Mouse (Mus musculus): ENCODE data around the gene Gpkow. TPM values are rescaled to one million over a fixed set of nuclear protein-coding genes. Genes with fewer than 3 reads are reported as not detected.
A peak's percentile ranks its signal among the peaks of the same experiment; 100 is the strongest.
"Not testable (repeated sequence)": the region's sequence is repeated elsewhere in the genome, so short reads cannot be mapped to it uniquely, and the experiment has no call there.

The Gpkow gene
- total and polyA plus RNA-seq, 2 experiments from 2014 or later = 2.8 to 22.7 TPM

- H3K9ac ChIP-seq (replicated peaks; ENCODE audit: low read depth, low read length) = no peak overlapping the region
- no peaks in the 10 kb centered on the region for H3K9me3 ChIP-seq (replicated peaks; ENCODE audit: control insufficient read depth, low read length)
- DNase-seq (ENCODE audit: low spot score) (no peak), ATAC-seq (ENCODE audit: insufficient read depth, low read depth) (no peak)
- H3K4me3 ChIP-seq (ENCODE audit: low read depth, low read length) = no peak overlapping the region
- H3K4me2 ChIP-seq (ENCODE audit: low read depth, low read length) = no peak overlapping the region
- H3K4me1 ChIP-seq (ENCODE audit: control insufficient read depth, insufficient read depth) = no peaks in the 10 kb centered on the region
- 56% methylated on average over 5 of the region's 5 CpGs for WGBS
- no peak overlapping the region for H3K27ac ChIP-seq (ENCODE audit: low read depth)
- H3K36me3 ChIP-seq (replicated peaks; ENCODE audit: control insufficient read depth, insufficient read depth, low read length) = no peaks in the 10 kb centered on the region
- no peak for TF ChIP-seq EP300 (IDR thresholded peaks at IDR 0.05; ENCODE audit: low read depth)
- TF ChIP-seq CTCF (IDR thresholded peaks at IDR 0.05; ENCODE audit: low read depth) = no peak
- no peaks in the 10 kb centered on the region for H3K27me3 ChIP-seq (ENCODE audit: control insufficient read depth, insufficient read depth, low read length)
Observed at GRCm38 (mm10) chrX:7741103-7741502, 44.2 kb downstream of the Gpkow start.

DNA sequence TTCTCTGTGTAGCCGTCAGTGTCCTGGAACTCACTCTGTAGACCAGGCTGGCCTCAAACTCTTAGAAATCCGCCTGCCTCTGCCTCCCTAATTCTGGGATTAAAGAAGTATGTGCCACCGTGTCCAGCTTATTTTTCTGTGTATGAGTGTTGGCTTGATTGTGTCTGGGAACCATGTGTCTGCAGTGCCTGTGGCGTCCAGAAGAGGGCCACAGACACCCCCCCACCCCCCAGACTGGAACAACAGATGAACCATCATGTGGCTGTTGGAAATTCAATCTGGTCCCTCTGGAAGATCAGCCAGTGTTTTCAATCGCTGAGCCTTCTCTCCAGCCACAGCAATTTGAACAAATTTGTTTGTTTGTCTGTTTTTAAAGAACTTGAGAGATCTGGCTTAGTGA is 46.5 kb downstream of the Gpkow start:
- no peaks in the 10 kb centered on the region for H3K27me3 ChIP-seq (ENCODE audit: control insufficient read depth, insufficient read depth, low read length)
- no peak overlapping the region for H3K4me2 ChIP-seq (ENCODE audit: low read depth, low read length)
- H3K4me3 ChIP-seq (ENCODE audit: low read depth, low read length) = no peak overlapping the region
- no peaks in the 10 kb centered on the region for H3K9me3 ChIP-seq (replicated peaks; ENCODE audit: control insufficient read depth, low read length)
- no peaks in the 10 kb centered on the region for H3K4me1 ChIP-seq (ENCODE audit: control insufficient read depth, insufficient read depth)
- no peak overlapping the region for H3K9ac ChIP-seq (replicated peaks; ENCODE audit: low read depth, low read length)
- no peaks in the 10 kb centered on the region for H3K36me3 ChIP-seq (replicated peaks; ENCODE audit: control insufficient read depth, insufficient read depth, low read length)
- no peak for TF ChIP-seq CTCF (IDR thresholded peaks at IDR 0.05; ENCODE audit: low read depth)
- no peak for TF ChIP-seq EP300 (IDR thresholded peaks at IDR 0.05; ENCODE audit: low read depth)
- ATAC-seq (ENCODE audit: insufficient read depth, low read depth) = no peak
- 49% methylated on average over 5 of the region's 5 CpGs for WGBS
- DNase-seq (ENCODE audit: low spot score) = no peak
- H3K27ac ChIP-seq (ENCODE audit: low read depth) = no peak overlapping the region

GRCm38 (mm10) chrX:7744940-7745339 is 48.0 kb downstream of the Gpkow start:
- H3K4me1 ChIP-seq (ENCODE audit: control insufficient read depth, insufficient read depth) = no peaks in the 10 kb centered on the region
- H3K27ac ChIP-seq (ENCODE audit: low read depth) = no peak overlapping the region
- no peak for ATAC-seq (ENCODE audit: insufficient read depth, low read depth)
- no peak for TF ChIP-seq CTCF (IDR thresholded peaks at IDR 0.05; ENCODE audit: low read depth)
- no peak for TF ChIP-seq EP300 (IDR thresholded peaks at IDR 0.05; ENCODE audit: low read depth)
- WGBS = 45% methylated on average over 1 of the region's 1 CpGs
- no peak overlapping the region for H3K4me3 ChIP-seq (ENCODE audit: low read depth, low read length)
- no peak overlapping the region for H3K4me2 ChIP-seq (ENCODE audit: low read depth, low read length)
- no peaks in the 10 kb centered on the region for H3K36me3 ChIP-seq (replicated peaks; ENCODE audit: control insufficient read depth, insufficient read depth, low read length)
- H3K27me3 ChIP-seq (ENCODE audit: control insufficient read depth, insufficient read depth, low read length) = no peaks in the 10 kb centered on the region
- no peak overlapping the region for H3K9ac ChIP-seq (replicated peaks; ENCODE audit: low read depth, low read length)
- H3K9me3 ChIP-seq (replicated peaks; ENCODE audit: control insufficient read depth, low read length) = no peaks in the 10 kb centered on the region
- DNase-seq (ENCODE audit: low spot score) = no peak

GRCm38 (mm10) chrX:7745429-7745828 is 48.5 kb downstream of the Gpkow start:
- H3K4me1 ChIP-seq (ENCODE audit: control insufficient read depth, insufficient read depth) = no peaks in the 10 kb centered on the region
- no peaks in the 10 kb centered on the region for H3K9me3 ChIP-seq (replicated peaks; ENCODE audit: control insufficient read depth, low read length)
- H3K4me2 ChIP-seq (ENCODE audit: low read depth, low read length) = no peak overlapping the region
- H3K27ac ChIP-seq (ENCODE audit: low read depth) = no peak overlapping the region
- no peak for ATAC-seq (ENCODE audit: insufficient read depth, low read depth)
- no peak for DNase-seq (ENCODE audit: low spot score)
- no peak overlapping the region for H3K4me3 ChIP-seq (ENCODE audit: low read depth, low read length)
- no peak overlapping the region for H3K9ac ChIP-seq (replicated peaks; ENCODE audit: low read depth, low read length)
- TF ChIP-seq CTCF (IDR thresholded peaks at IDR 0.05; ENCODE audit: low read depth) (no peak), EP300 (IDR thresholded peaks at IDR 0.05; ENCODE audit: low read depth) (no peak)
- 79% methylated on average over 8 of the region's 8 CpGs for WGBS
- H3K36me3 ChIP-seq (replicated peaks; ENCODE audit: control insufficient read depth, insufficient read depth, low read length) = no peaks in the 10 kb centered on the region
- H3K27me3 ChIP-seq (ENCODE audit: control insufficient read depth, insufficient read depth, low read length) = no peaks in the 10 kb centered on the region

DNA sequence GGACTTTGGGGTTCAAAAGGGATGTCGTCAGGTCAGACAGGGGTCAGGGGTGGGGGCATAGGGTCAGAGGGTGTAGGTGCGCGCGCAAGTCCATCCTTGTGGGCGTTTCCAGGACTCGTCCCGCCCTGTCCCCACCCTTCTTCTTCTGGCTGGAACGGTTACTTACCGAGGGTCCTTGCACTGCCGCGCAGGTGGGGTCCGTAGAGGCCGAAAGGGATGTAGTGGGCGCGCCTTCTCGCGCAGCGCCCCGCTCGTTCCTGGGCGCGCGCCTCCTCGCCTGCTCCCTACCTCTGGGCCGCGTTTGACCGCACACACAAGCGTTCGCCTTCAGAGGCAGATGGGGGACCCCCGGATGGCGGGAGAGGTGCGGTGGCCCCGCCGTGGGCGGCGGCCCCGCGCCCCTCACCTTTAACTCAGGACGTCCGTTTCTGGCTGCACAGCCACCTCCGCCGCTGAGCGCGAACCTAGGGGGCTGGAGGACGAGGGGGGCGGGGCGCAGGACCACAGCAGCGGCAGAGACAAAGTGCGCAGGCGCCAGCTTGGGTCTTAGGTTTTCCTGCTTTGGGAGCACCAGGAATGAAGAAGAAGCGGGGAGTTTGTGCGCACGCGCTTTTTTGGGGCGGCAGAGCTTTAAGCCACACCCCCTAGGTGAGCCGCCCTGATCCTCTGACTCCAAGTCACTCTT is 53.6 kb downstream of the Gpkow start, which contains the start of gene Ccdc120:
Gene Ccdc120 (minus strand): TSS at position 474 of the 685 bp plus-strand sequence.
- H3K4me1 ChIP-seq (ENCODE audit: control insufficient read depth, insufficient read depth) = no peaks in the 10 kb centered on the region
- no peak within 1 kb of the TSS for H3K9ac ChIP-seq (replicated peaks; ENCODE audit: low read depth, low read length)
- H3K27me3 ChIP-seq (ENCODE audit: control insufficient read depth, insufficient read depth, low read length) = no peaks in the 10 kb centered on the region
- 16% methylated on average over 52 of the region's 56 CpGs for WGBS
- DNase-seq (ENCODE audit: low spot score) (peak; percentile 43), ATAC-seq (ENCODE audit: insufficient read depth, low read depth) (peak; percentile 36; the same call in 1 of the 2 replicates)
- no peak for TF ChIP-seq EP300 (IDR thresholded peaks at IDR 0.05; ENCODE audit: low read depth)
- no peak within 1 kb of the TSS for H3K27ac ChIP-seq (ENCODE audit: low read depth)
- H3K9me3 ChIP-seq (replicated peaks; ENCODE audit: control insufficient read depth, low read length) = no peaks in the 10 kb centered on the region
- H3K4me3 ChIP-seq (ENCODE audit: low read depth, low read length) = peak within 1 kb of the TSS; percentile 68
- peak within 1 kb of the TSS; percentile 79 for H3K4me2 ChIP-seq (ENCODE audit: low read depth, low read length)
- no peaks in the 10 kb centered on the region for H3K36me3 ChIP-seq (replicated peaks; ENCODE audit: control insufficient read depth, insufficient read depth, low read length)

GRCm38 (mm10) chrX:7753627-7754026 is 56.7 kb downstream of the Gpkow start:
- H3K9ac ChIP-seq (replicated peaks; ENCODE audit: low read depth, low read length); H3K27ac ChIP-seq (ENCODE audit: low read depth); H3K4me3 ChIP-seq (ENCODE audit: low read depth, low read length); H3K4me2 ChIP-seq (ENCODE audit: low read depth, low read length); H3K4me1 ChIP-seq (ENCODE audit: control insufficient read depth, insufficient read depth); ATAC-seq (ENCODE audit: insufficient read depth, low read depth); H3K9me3 ChIP-seq (replicated peaks; ENCODE audit: control insufficient read depth, low read length); DNase-seq (ENCODE audit: low spot score); H3K36me3 ChIP-seq (replicated peaks; ENCODE audit: control insufficient read depth, insufficient read depth, low read length); H3K27me3 ChIP-seq (ENCODE audit: control insufficient read depth, insufficient read depth, low read length): not testable (repeated sequence)
- TF ChIP-seq CTCF (IDR thresholded peaks at IDR 0.05; ENCODE audit: low read depth) = peak; percentile 25
- WGBS = 14% methylated on average over 3 of the region's 3 CpGs

Other genes starting within 250 kb of the Gpkow start
- not detected in 2 replicates for gene Foxp3, start 123.5 kb upstream of the Gpkow start, total RNA-seq (2014; rRNA removed; ENCODE audit: low replicate concordance)
- gene Foxp3, start 123.5 kb upstream of the Gpkow start, polyA plus RNA-seq (2015; fragmentation: Nextera tagmentation; extraction: Ambion mirVana) = not detected in 2 replicates
- gene Ppp1r3f, start 122.8 kb upstream of the Gpkow start, total RNA-seq (2014; rRNA removed; ENCODE audit: low replicate concordance) = 3.5 and 6.5 TPM in 2 replicates
- 0.99 and 1.5 TPM in 2 replicates for gene Ppp1r3f, start 122.8 kb upstream of the Gpkow start, polyA plus RNA-seq (2015; fragmentation: Nextera tagmentation; extraction: Ambion mirVana)
- gene Ccdc22, start 91.6 kb upstream of the Gpkow start, total RNA-seq (2014; rRNA removed; ENCODE audit: low replicate concordance) = 25.6 and 27.8 TPM in 2 replicates
- gene Ccdc22, start 91.6 kb upstream of the Gpkow start, polyA plus RNA-seq (2015; fragmentation: Nextera tagmentation; extraction: Ambion mirVana) = 12.5 and 13.9 TPM in 2 replicates
- gene Cacna1f, start 90.0 kb upstream of the Gpkow start, total RNA-seq (2014; rRNA removed; ENCODE audit: low replicate concordance) = 0.12 TPM in 1 of 2 replicates, not detected in the other
- gene Cacna1f, start 90.0 kb upstream of the Gpkow start, polyA plus RNA-seq (2015; fragmentation: Nextera tagmentation; extraction: Ambion mirVana) = not detected in 2 replicates
- gene Syp, start 58.7 kb upstream of the Gpkow start, total RNA-seq (2014; rRNA removed; ENCODE audit: low replicate concordance) = 1.6 TPM in 1 of 2 replicates, not detected in the other
- 0.27 and 0.51 TPM in 2 replicates for gene Syp, start 58.7 kb upstream of the Gpkow start, polyA plus RNA-seq (2015; fragmentation: Nextera tagmentation; extraction: Ambion mirVana)
- 9.2 and 15.7 TPM in 2 replicates for gene Prickle3, start 39.9 kb upstream of the Gpkow start, total RNA-seq (2014; rRNA removed; ENCODE audit: low replicate concordance)
- gene Prickle3, start 39.9 kb upstream of the Gpkow start, polyA plus RNA-seq (2015; fragmentation: Nextera tagmentation; extraction: Ambion mirVana) = 7.9 and 8.1 TPM in 2 replicates
- 134 and 184 TPM in 2 replicates for gene Plp2, start 25.7 kb upstream of the Gpkow start, total RNA-seq (2014; rRNA removed; ENCODE audit: low replicate concordance)
- 91.1 and 95.7 TPM in 2 replicates for gene Plp2, start 25.7 kb upstream of the Gpkow start, polyA plus RNA-seq (2015; fragmentation: Nextera tagmentation; extraction: Ambion mirVana)
- gene Magix, start 15.9 kb upstream of the Gpkow start, total RNA-seq (2014; rRNA removed; ENCODE audit: low replicate concordance) = 1.1 and 2.0 TPM in 2 replicates
- 1.5 and 1.8 TPM in 2 replicates for gene Magix, start 15.9 kb upstream of the Gpkow start, polyA plus RNA-seq (2015; fragmentation: Nextera tagmentation; extraction: Ambion mirVana)
- gene Wdr45, start 17.2 kb downstream of the Gpkow start, total RNA-seq (2014; rRNA removed; ENCODE audit: low replicate concordance) = 24.2 and 52.7 TPM in 2 replicates
- gene Wdr45, start 17.2 kb downstream of the Gpkow start, polyA plus RNA-seq (2015; fragmentation: Nextera tagmentation; extraction: Ambion mirVana) = 27.1 and 29.2 TPM in 2 replicates
- 3.1 TPM in 1 of 2 replicates, not detected in the other for gene Gm45208, start 25.1 kb downstream of the Gpkow start, total RNA-seq (2014; rRNA removed; ENCODE audit: low replicate concordance)
- gene Gm45208, start 25.1 kb downstream of the Gpkow start, polyA plus RNA-seq (2015; fragmentation: Nextera tagmentation; extraction: Ambion mirVana) = not detected in 2 replicates
- 12.6 and 22.6 TPM in 2 replicates for gene Praf2, start 31.3 kb downstream of the Gpkow start, total RNA-seq (2014; rRNA removed; ENCODE audit: low replicate concordance)
- gene Praf2, start 31.3 kb downstream of the Gpkow start, polyA plus RNA-seq (2015; fragmentation: Nextera tagmentation; extraction: Ambion mirVana) = 11.0 and 13.6 TPM in 2 replicates
- gene Ccdc120, start 53.8 kb downstream of the Gpkow start, total RNA-seq (2014; rRNA removed; ENCODE audit: low replicate concordance) = 0.92 and 5.8 TPM in 2 replicates
- gene Ccdc120, start 53.8 kb downstream of the Gpkow start, polyA plus RNA-seq (2015; fragmentation: Nextera tagmentation; extraction: Ambion mirVana) = 1.8 and 2.2 TPM in 2 replicates
- gene Tfe3, start 65.4 kb downstream of the Gpkow start, total RNA-seq (2014; rRNA removed; ENCODE audit: low replicate concordance) = 8.4 and 17.3 TPM in 2 replicates
- 11.5 and 11.6 TPM in 2 replicates for gene Tfe3, start 65.4 kb downstream of the Gpkow start, polyA plus RNA-seq (2015; fragmentation: Nextera tagmentation; extraction: Ambion mirVana)
- 2.4 and 6.8 TPM in 2 replicates for gene Gripap1, start 92.6 kb downstream of the Gpkow start, total RNA-seq (2014; rRNA removed; ENCODE audit: low replicate concordance)
- 17.5 and 19.3 TPM in 2 replicates for gene Gripap1, start 92.6 kb downstream of the Gpkow start, polyA plus RNA-seq (2015; fragmentation: Nextera tagmentation; extraction: Ambion mirVana)
- gene Kcnd1, start 125.2 kb downstream of the Gpkow start, total RNA-seq (2014; rRNA removed; ENCODE audit: low replicate concordance) = 0.08 and 0.23 TPM in 2 replicates
- 0.20 and 0.22 TPM in 2 replicates for gene Kcnd1, start 125.2 kb downstream of the Gpkow start, polyA plus RNA-seq (2015; fragmentation: Nextera tagmentation; extraction: Ambion mirVana)
- gene Otud5, start 144.2 kb downstream of the Gpkow start, total RNA-seq (2014; rRNA removed; ENCODE audit: low replicate concordance) = 25.7 and 38.0 TPM in 2 replicates
- 14.4 and 16.2 TPM in 2 replicates for gene Otud5, start 144.2 kb downstream of the Gpkow start, polyA plus RNA-seq (2015; fragmentation: Nextera tagmentation; extraction: Ambion mirVana)
- gene Pim2, start 181.1 kb downstream of the Gpkow start, total RNA-seq (2014; rRNA removed; ENCODE audit: low replicate concordance) = 3.1 and 15.9 TPM in 2 replicates
- 2.3 and 2.4 TPM in 2 replicates for gene Pim2, start 181.1 kb downstream of the Gpkow start, polyA plus RNA-seq (2015; fragmentation: Nextera tagmentation; extraction: Ambion mirVana)
- gene Slc35a2, start 186.9 kb downstream of the Gpkow start, total RNA-seq (2014; rRNA removed; ENCODE audit: low replicate concordance) = 19.7 and 30.8 TPM in 2 replicates
- 19.3 and 20.9 TPM in 2 replicates for gene Slc35a2, start 186.9 kb downstream of the Gpkow start, polyA plus RNA-seq (2015; fragmentation: Nextera tagmentation; extraction: Ambion mirVana)
- gene Pqbp1, start 202.1 kb downstream of the Gpkow start, total RNA-seq (2014; rRNA removed; ENCODE audit: low replicate concordance) = 44.5 and 63.0 TPM in 2 replicates
- 55.6 and 57.6 TPM in 2 replicates for gene Pqbp1, start 202.1 kb downstream of the Gpkow start, polyA plus RNA-seq (2015; fragmentation: Nextera tagmentation; extraction: Ambion mirVana)
- 37.7 and 46.4 TPM in 2 replicates for gene Timm17b, start 202.2 kb downstream of the Gpkow start, total RNA-seq (2014; rRNA removed; ENCODE audit: low replicate concordance)
- 91.3 and 99.7 TPM in 2 replicates for gene Timm17b, start 202.2 kb downstream of the Gpkow start, polyA plus RNA-seq (2015; fragmentation: Nextera tagmentation; extraction: Ambion mirVana)
- gene Gm10491, start 210.7 kb downstream of the Gpkow start, total RNA-seq (2014; rRNA removed; ENCODE audit: low replicate concordance) = not detected in 2 replicates
- gene Gm10491, start 210.7 kb downstream of the Gpkow start, polyA plus RNA-seq (2015; fragmentation: Nextera tagmentation; extraction: Ambion mirVana) = not detected in 2 replicates
- gene Gm10490, start 212.4 kb downstream of the Gpkow start, total RNA-seq (2014; rRNA removed; ENCODE audit: low replicate concordance) = not detected in 2 replicates
- not detected in 2 replicates for gene Gm10490, start 212.4 kb downstream of the Gpkow start, polyA plus RNA-seq (2015; fragmentation: Nextera tagmentation; extraction: Ambion mirVana)
- not detected in 2 replicates for gene Pcsk1n, start 222.7 kb downstream of the Gpkow start, total RNA-seq (2014; rRNA removed; ENCODE audit: low replicate concordance)
- 0.05 and 0.33 TPM in 2 replicates for gene Pcsk1n, start 222.7 kb downstream of the Gpkow start, polyA plus RNA-seq (2015; fragmentation: Nextera tagmentation; extraction: Ambion mirVana)
- not detected in 2 replicates for gene Eras, start 231.5 kb downstream of the Gpkow start, total RNA-seq (2014; rRNA removed; ENCODE audit: low replicate concordance)
- gene Eras, start 231.5 kb downstream of the Gpkow start, polyA plus RNA-seq (2015; fragmentation: Nextera tagmentation; extraction: Ambion mirVana) = not detected in 2 replicates

Measured in heart, postnatal 0 days (tissue).